Mouse (Mus musculus) bone marrow, adult 2 months (tissue): ENCODE measurements around the gene Smyd1. TPM values are rescaled to one million over a fixed set of nuclear protein-coding genes. Genes with fewer than 3 reads are reported as not detected.
"Not testable (repeated sequence)": the region's sequence is repeated elsewhere in the genome, so short reads cannot be mapped to it uniquely, and the experiment has no call there.

Experiments used
- H3K27ac ChIP-seq: fragments of 200-500 bp; 2 replicates; pipeline ENCODE4 v1.5.1; 2012; ENCODE audit warnings: low read depth, mild to moderate bottlenecking, control low read depth, inconsistent platforms, low read length; ENCODE audit not compliant: control insufficient read depth, poor library complexity, insufficient read depth
- H3K4me1 ChIP-seq: fragments of 200-500 bp; 2 replicates; pipeline ENCODE4 v1.6.1; 2011; ENCODE audit warnings: low read length; ENCODE audit not compliant: control insufficient read depth, insufficient read depth
- H3K4me3 ChIP-seq: fragments of 200-500 bp; replicated peaks from 2 replicates; pipeline ENCODE3; 2011; ENCODE audit warnings: mild to moderate bottlenecking, low read depth, low read length, control low read depth; ENCODE audit not compliant: control insufficient read depth
- CTCF ChIP-seq: fragments of 200-500 bp; IDR thresholded peaks from 2 replicates; pipeline ENCODE4 v1.5.1; 2011; ENCODE audit warnings: low read length, control low read depth; ENCODE audit not compliant: control insufficient read depth, insufficient read depth
- POLR2A ChIP-seq: fragments of 200-500 bp; IDR thresholded peaks from 2 replicates; pipeline ENCODE4 v1.6.1; 2011; ENCODE audit warnings: low read depth, mild to moderate bottlenecking, control low read depth, low read length, borderline replicate concordance; ENCODE audit not compliant: control insufficient read depth
- WGBS: fragments of 180-500 bp; shearing (Covaris S2); methylation state at CpG from one replicate; pipeline ENCODE4 v1.1.7; 2018; 5-methylcytosine and 5-hydroxymethylcytosine counted together
- polyA plus RNA-seq: library from polyadenylated mRNA; stranded (reverse); fragments of >200 nt; gene quantifications from 2 replicates; pipeline ENCODE4 v1.2.4, GENCODE M21; 2011; ENCODE audit warnings: low replicate concordance; ENCODE audit not compliant: missing spikeins, insufficient read depth, insufficient read length

Smyd1 gene
- polyA plus RNA-seq, 1 experiment, result 0.45 TPM

- Histone ChIP-seq H3K27ac (no peak overlapping the region), H3K4me3 (no peak overlapping the region), H3K4me1 (no peaks in the 10 kb centered on the region)
- 77% methylated on average over 3 of the region's 3 CpGs for WGBS
- TF ChIP-seq CTCF (no peak), POLR2A (no peak)
These were observed 11.0 kb upstream of the Smyd1 start for GRCm38 (mm10) chr6:71333031-71333430.

GRCm38 (mm10) chr6:71332236-71332965, 10.4 kb upstream of the Smyd1 start:
- TF ChIP-seq CTCF, result no peak
- no peaks in the 10 kb centered on the region for H3K4me1 ChIP-seq
- 76% methylated on average over 11 of the region's 11 CpGs for WGBS
- H3K4me3 ChIP-seq, result no peak overlapping the region
- H3K27ac ChIP-seq, result no peak overlapping the region

DNA sequence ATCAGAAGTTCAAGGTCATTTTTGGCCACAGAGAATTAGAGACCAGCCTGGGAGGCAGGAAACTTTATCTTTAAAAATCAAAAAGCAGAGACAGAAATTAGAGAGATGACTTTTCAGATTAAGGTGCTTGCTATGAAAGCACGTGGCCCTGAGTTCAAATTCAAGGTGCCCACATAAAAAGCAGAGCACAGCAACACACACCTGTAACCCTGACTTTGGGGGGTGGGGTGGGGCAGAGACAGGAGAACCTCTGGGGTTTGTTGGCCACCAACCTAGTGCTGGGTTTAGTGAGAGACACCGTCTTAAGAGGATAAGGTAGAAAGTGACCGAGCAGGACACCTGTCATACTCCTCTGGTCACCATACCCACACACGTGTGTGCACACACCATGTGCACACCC, 9.5 kb upstream of the Smyd1 start:
- 87% methylated on average over 2 of the region's 4 CpGs for WGBS
- not testable (repeated sequence) for H3K4me1 ChIP-seq, H3K27ac ChIP-seq, H3K4me3 ChIP-seq

- TF ChIP-seq POLR2A (no peak), CTCF (no peak)
- H3K4me1 ChIP-seq, result no peaks in the 10 kb centered on the region
- no peak overlapping the region for H3K27ac ChIP-seq
- H3K4me3 ChIP-seq, result no peak overlapping the region
- WGBS, result 78% methylated on average over 7 of the region's 7 CpGs
These were observed 8.5 kb upstream of the Smyd1 start for GRCm38 (mm10) chr6:71330486-71330885.

DNA sequence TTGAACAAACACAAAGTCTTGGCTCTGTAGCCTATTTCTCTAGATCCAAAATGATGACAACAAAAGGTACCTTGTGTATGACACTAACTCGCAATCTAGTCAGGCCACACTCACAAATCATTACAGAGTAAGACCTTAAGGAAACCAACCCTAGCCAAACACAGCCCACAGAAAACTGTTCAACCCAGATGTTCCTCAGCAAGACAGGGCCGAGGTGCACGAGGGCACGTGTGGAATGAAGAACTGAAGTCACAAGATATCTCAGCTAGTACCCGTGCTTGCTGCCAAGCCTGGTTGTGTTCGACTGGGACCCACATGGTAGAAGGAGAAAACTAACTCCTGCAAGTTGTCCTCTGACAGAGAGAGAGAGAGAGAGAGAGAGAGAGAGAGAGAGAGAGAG, 7.8 kb upstream of the Smyd1 start:
- 54% methylated on average over 6 of the region's 6 CpGs for WGBS
- TF ChIP-seq CTCF, result no peak
- no peak for TF ChIP-seq POLR2A
- Histone ChIP-seq H3K27ac (no peak overlapping the region), H3K4me1 (no peaks in the 10 kb centered on the region), H3K4me3 (no peak overlapping the region)

- TF ChIP-seq CTCF, result no peak
- H3K4me1 ChIP-seq, result no peaks in the 10 kb centered on the region
- no peak overlapping the region for H3K27ac ChIP-seq
- H3K4me3 ChIP-seq, result no peak overlapping the region
- 76% methylated on average over 9 of the region's 9 CpGs for WGBS
These were observed 2.8 kb upstream of the Smyd1 start for GRCm38 (mm10) chr6:71324816-71325215.

GRCm38 (mm10) chr6:71322491-71322921, 473 bp upstream of the Smyd1 start, which contains the start of gene Cd8b1:
Gene Cd8b1 (plus strand): TSS chr6:71322788.
- WGBS, result 74% methylated on average over 7 of the region's 7 CpGs
- Histone ChIP-seq H3K4me3 (no peak within 1 kb of the TSS), H3K27ac (no peak within 1 kb of the TSS), H3K4me1 (no peaks in the 10 kb centered on the region)
- TF ChIP-seq POLR2A (no peak), CTCF (no peak)

DNA sequence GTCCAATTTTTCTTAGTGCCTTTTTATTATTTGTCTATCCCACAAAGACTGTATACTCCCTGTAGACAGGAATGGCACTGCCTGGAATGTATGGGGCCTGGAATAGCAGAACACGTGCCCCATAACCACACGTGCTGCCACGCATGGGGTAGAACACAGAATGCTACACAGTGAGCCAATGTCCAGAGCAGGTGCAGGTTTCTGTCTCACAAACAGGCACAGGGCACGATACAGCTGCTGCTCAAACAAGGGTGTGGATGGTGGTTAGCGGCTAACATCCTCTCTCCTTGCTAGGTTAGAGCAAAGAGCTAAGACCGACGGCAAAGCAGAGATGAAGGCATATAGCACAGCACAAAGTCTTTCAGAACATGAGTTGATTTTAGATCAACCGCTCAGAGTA, 14.5 kb downstream of the Smyd1 start:
- TF ChIP-seq POLR2A (no peak), CTCF (no peak)
- Histone ChIP-seq H3K4me3 (no peak overlapping the region), H3K4me1 (no peaks in the 10 kb centered on the region), H3K27ac (no peak overlapping the region)
- WGBS, result 85% methylated on average over 8 of the region's 8 CpGs

GRCm38 (mm10) chr6:71302097-71302731, 19.8 kb downstream of the Smyd1 start:
- Histone ChIP-seq H3K4me1 (no peaks in the 10 kb centered on the region), H3K4me3 (no peak overlapping the region), H3K27ac (no peak overlapping the region)
- 72% methylated on average over 6 of the region's 6 CpGs for WGBS
- TF ChIP-seq CTCF, result no peak
- TF ChIP-seq POLR2A, result no peak
